Mouse (Mus musculus): ENCODE results near the gene Eps15l1.

DNA sequence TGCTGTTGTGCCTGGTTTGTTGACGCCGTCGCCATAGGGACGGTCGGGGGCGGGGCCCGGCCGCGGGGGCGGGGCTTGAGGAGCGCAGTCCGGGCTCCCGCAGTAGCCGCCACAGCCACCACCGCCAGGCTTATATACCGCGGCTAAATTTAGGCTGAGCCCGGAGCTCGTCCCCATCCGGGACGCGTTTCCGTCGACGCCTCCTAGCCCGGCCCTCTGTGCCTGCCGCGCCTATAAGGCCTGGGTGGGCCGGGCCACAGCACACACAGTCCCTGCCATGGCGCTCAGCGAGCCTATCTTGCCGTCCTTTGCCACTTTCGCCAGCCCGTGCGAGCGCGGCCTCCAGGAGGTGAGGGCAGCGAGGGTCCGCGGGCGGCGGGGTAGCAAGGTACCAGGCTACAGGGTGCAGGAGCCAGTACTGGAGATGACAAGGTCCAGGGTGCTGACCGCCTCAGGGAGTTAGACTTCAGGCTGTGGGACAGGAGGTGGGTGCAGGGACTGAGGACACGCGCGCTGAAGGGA is 102.4 kb downstream of the Eps15l1 start, which contains the start of gene Klf2:
- no peak for TF ChIP-seq GATA1 (IDR thresholded peaks at IDR 0.05; ENCODE audit: low read length)
- TF ChIP-seq TAL1 (IDR thresholded peaks at IDR 0.05; ENCODE audit: low read length) = no peak

All from erythroblast, embryonic 14.5 days (primary cell).